Mouse (Mus musculus): ENCODE data around the gene Trappc6a.
A peak's percentile ranks its signal among the peaks of the same experiment; 100 is the strongest.

DNA sequence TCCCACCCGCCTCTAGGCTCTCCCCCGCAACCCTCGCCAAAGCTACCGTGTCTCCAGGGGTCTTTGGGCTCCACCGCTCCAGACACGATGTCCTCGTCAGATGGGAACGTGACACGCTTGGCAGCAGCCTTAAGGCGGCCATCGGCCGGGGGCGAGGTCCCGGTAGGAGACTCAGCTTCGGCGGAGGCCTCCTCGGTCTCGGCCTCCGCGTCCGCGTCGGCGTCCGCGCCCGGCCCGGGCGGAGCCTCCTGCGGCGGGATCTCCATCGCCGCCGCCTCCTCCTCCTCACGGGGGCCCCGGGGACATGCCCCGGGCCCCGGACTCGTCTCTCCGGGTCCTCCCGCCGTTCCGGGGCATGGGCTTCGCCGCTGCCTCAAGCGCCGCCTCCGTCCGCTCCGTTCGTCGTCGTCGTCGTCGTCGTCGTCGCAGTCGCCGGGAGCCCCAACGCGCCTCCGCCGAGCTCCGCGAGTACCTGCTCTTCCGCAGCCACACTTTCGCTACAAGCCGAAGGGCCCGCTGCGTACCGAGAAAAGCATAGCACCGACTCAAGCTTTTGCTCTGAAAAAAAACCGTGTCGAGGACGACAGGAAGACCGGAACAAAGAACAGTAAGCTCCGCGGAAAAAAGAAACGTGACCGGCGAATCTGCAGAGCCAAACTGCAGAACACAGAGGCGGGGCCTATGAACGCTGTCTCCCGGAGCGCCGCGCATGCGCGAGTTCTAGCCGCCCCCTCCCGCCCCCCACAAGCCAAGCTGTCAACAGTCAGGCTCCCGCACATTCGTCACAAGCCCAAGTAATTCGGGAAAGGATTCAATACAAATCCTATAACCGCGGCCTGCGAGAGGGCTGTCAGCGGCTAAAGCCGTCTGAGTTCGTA lies 53.8 kb downstream of the Trappc6a start:
- TF ChIP-seq CTCF (IDR thresholded peaks at IDR 0.05; ENCODE audit: extremely low read depth, insufficient read length, insufficient replicate concordance, low read depth, low read length) (no peak), POLR2A (IDR thresholded peaks at IDR 0.05; ENCODE audit: low read depth, low read length) (peak; percentile 38)

All from small intestine, adult 2 months (tissue).